Mouse (Mus musculus) liver, postnatal 0 days (tissue): ENCODE data around the gene Ddx6. TPM values are rescaled to one million over a fixed set of nuclear protein-coding genes. Genes with fewer than 3 reads are reported as not detected.

Experiments used
- ATAC-seq: fragments of 200-750 bp; cut with Nextera tagmentation; 2 replicates; pipeline ENCODE4 v1.8.0; 2017; ENCODE audit warnings: mild to moderate bottlenecking, moderate library complexity
- DNase-seq: peaks from one replicate; pipeline ENCODE4 v3.0.0-alpha.2; 2016
- H3K27ac ChIP-seq: fragments of 300-500 bp; sonication (generic); 2 replicates; pipeline ENCODE4 v1.5.1; 2014; ENCODE audit warnings: antibody characterized with exemption, moderate library complexity, mild to moderate bottlenecking, low read depth
- H3K27me3 ChIP-seq: fragments of 300-500 bp; sonication (generic); 2 replicates; pipeline ENCODE4 v1.6.1; 2014; ENCODE audit warnings: low read length, control low read depth, mixed read lengths; ENCODE audit not compliant: insufficient read depth
- H3K36me3 ChIP-seq: fragments of 300-500 bp; sonication (generic); replicated peaks from 2 replicates; pipeline ENCODE4 v1.6.1; 2014; ENCODE audit warnings: mild to moderate bottlenecking, control low read depth, low read length, moderate library complexity, mixed read lengths; ENCODE audit not compliant: insufficient read depth
- H3K4me1 ChIP-seq: fragments of 300-500 bp; sonication (generic); 2 replicates; pipeline ENCODE4 v1.6.1; 2014; ENCODE audit warnings: antibody characterized with exemption, mild to moderate bottlenecking, control low read depth; ENCODE audit not compliant: insufficient read depth
- H3K4me2 ChIP-seq: fragments of 300-500 bp; sonication (generic); 2 replicates; pipeline ENCODE4 v1.6.1; 2014; ENCODE audit warnings: low read depth, mild to moderate bottlenecking, low read length, moderate library complexity, mixed read lengths
- H3K4me3 ChIP-seq: fragments of 300-500 bp; sonication (generic); 2 replicates; pipeline ENCODE4 v1.5.1; 2014; ENCODE audit warnings: low read depth, low read length
- H3K9ac ChIP-seq: fragments of 300-500 bp; sonication (generic); replicated peaks from 2 replicates; pipeline ENCODE4 v1.6.1; 2014; ENCODE audit warnings: mild to moderate bottlenecking, moderate library complexity
- H3K9me3 ChIP-seq: fragments of 300-500 bp; sonication (generic); 2 replicates; pipeline ENCODE4 v1.6.1; 2016; ENCODE audit warnings: mild to moderate bottlenecking, control low read depth, low read length, mixed read lengths
- CTCF ChIP-seq: sonication (generic); IDR thresholded peaks from 2 replicates; pipeline ENCODE4 v1.5.1; 2016; ENCODE audit warnings: antibody characterized with exemption, low read depth
- EP300 ChIP-seq: IDR thresholded peaks from 2 replicates; pipeline ENCODE4 v1.6.1; 2016; ENCODE audit warnings: antibody characterized with exemption, low read depth, mild to moderate bottlenecking
- WGBS: fragments of 180-500 bp; shearing (Covaris S2); extraction: QIAGEN DNeasy Blood & Tissue Kit; methylation state at CpG from one replicate; pipeline ENCODE4 v1.1.7; 2014; ENCODE audit not compliant: insufficient replicate concordance; 5-methylcytosine and 5-hydroxymethylcytosine counted together
- polyA plus RNA-seq: library from polyadenylated mRNA; unstranded; fragments of >200 nt; fragmentation: Nextera tagmentation; extraction: Ambion mirVana; gene quantifications from 2 replicates; pipeline ENCODE4 v1.2.1, GENCODE M21; 2015

The Ddx6 gene
- polyA plus RNA-seq, 1 experiment from 2014 or later: 6.3 TPM

- Histone ChIP-seq H3K9me3 (no peaks in the 10 kb centered on the region), H3K4me3 (no peak overlapping the region), H3K9ac (no peak overlapping the region), H3K27ac (no peak overlapping the region), H3K27me3 (no peaks in the 10 kb centered on the region), H3K4me1 (no peaks in the 10 kb centered on the region), H3K36me3 (no peaks in the 10 kb centered on the region), H3K4me2 (no peak overlapping the region)
- no peak for ATAC-seq
- DNase-seq: no peak
- TF ChIP-seq CTCF: no peak
- no peak for TF ChIP-seq EP300
- WGBS: 80% methylated on average over 8 of the region's 8 CpGs
These were observed 78.4 kb downstream of the Ddx6 start for GRCm38 (mm10) chr9:44683046-44683445.

- no peak overlapping the region for H3K4me3 ChIP-seq
- peak; percentile 76 for DNase-seq
- 35% methylated on average over 14 of the region's 14 CpGs for WGBS
These were observed 80.9 kb downstream of the Ddx6 start for GRCm38 (mm10) chr9:44685346-44686330.

DNA sequence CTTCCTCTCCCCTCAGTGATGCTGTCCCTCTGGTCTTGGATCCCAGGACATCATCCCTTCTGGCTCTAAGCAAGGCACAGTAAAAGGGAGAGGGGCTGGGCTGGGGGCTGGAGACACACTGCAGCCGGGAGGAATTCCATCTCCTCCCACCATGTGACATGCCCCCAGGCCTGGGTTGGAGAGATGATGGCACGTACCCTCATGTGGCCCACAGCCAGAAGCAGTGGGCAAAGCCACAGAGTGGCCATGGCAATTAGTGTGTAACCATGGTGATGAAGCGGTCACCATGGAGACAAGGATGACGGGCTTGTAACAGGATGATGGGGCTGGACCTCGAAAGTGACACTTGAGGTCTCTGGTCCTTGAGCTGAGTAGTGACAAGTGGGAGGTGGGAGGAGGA, 81.9 kb downstream of the Ddx6 start:
- Histone ChIP-seq H3K27ac (0 out of 2 replicates have a peak overlapping the region, but pooled peaks have one; percentile 29), H3K4me3 (no peak overlapping the region), H3K4me2 (no peak overlapping the region), H3K9me3 (no peaks in the 10 kb centered on the region), H3K36me3 (no peaks in the 10 kb centered on the region), H3K27me3 (no peaks in the 10 kb centered on the region), H3K4me1 (peaks cover 6% of the 10 kb centered on the region; the same call in 1 of the 2 replicates), H3K9ac (no peak overlapping the region)
- no peak for TF ChIP-seq CTCF
- no peak for TF ChIP-seq EP300
- no peak for DNase-seq
- 83% methylated on average over 5 of the region's 5 CpGs for WGBS
- no peak for ATAC-seq

More at GRCm38 (mm10) chr9:44685346-44686330, 80.9 kb downstream of the Ddx6 start:
- TF ChIP-seq EP300: no peak
- peak; percentile 98 for TF ChIP-seq CTCF
- peak; percentile 44; the same call in 1 of the 2 replicates for ATAC-seq
- H3K9me3 ChIP-seq: no peaks in the 10 kb centered on the region
- H3K27me3 ChIP-seq: no peaks in the 10 kb centered on the region
- no peak overlapping the region for H3K4me2 ChIP-seq
- H3K36me3 ChIP-seq: no peaks in the 10 kb centered on the region
- no peaks in the 10 kb centered on the region for H3K4me1 ChIP-seq
- peak overlapping the region; percentile 18; the same call in 1 of the 2 replicates for H3K27ac ChIP-seq
- H3K9ac ChIP-seq: no peak overlapping the region

- DNase-seq: no peak
- no peak for ATAC-seq
- peaks cover 12% of the 10 kb centered on the region; the same call in 1 of the 2 replicates for H3K4me1 ChIP-seq
- H3K9me3 ChIP-seq: no peaks in the 10 kb centered on the region
- H3K36me3 ChIP-seq: no peaks in the 10 kb centered on the region
- no peak for TF ChIP-seq EP300
- TF ChIP-seq CTCF: no peak
- WGBS: 79% methylated on average over 9 of the region's 9 CpGs
- no peak overlapping the region for H3K27ac ChIP-seq
- H3K27me3 ChIP-seq: no peaks in the 10 kb centered on the region
- no peak overlapping the region for H3K4me3 ChIP-seq
- H3K4me2 ChIP-seq: no peak overlapping the region
- H3K9ac ChIP-seq: no peak overlapping the region
These were observed 83.3 kb downstream of the Ddx6 start for GRCm38 (mm10) chr9:44688013-44688412.

Other genes starting within 250 kb of the Ddx6 start
- 12.1 and 13.3 TPM in 2 replicates for gene Vps11, start 243.2 kb upstream of the Ddx6 start, polyA plus RNA-seq
- 5.2 and 6.6 TPM in 2 replicates for gene Hyou1, start 225.4 kb upstream of the Ddx6 start, polyA plus RNA-seq
- gene Slc37a4, start 208.0 kb upstream of the Ddx6 start, polyA plus RNA-seq: 178 and 188 TPM in 2 replicates
- gene Rps25, start 197.8 kb upstream of the Ddx6 start, polyA plus RNA-seq: 1,409 and 1,489 TPM in 2 replicates
- gene Trappc4, start 197.3 kb upstream of the Ddx6 start, polyA plus RNA-seq: 48.0 and 50.4 TPM in 2 replicates
- gene Ccdc84, start 186.3 kb upstream of the Ddx6 start, polyA plus RNA-seq: 11.8 and 12.5 TPM in 2 replicates
- not detected in 2 replicates for gene Foxr1, start 163.8 kb upstream of the Ddx6 start, polyA plus RNA-seq
- gene Upk2, start 149.9 kb upstream of the Ddx6 start, polyA plus RNA-seq: not detected in 2 replicates
- 2.0 and 2.2 TPM in 2 replicates for gene Bcl9l, start 122.1 kb upstream of the Ddx6 start, polyA plus RNA-seq
- gene Cxcr5, start 43.0 kb upstream of the Ddx6 start, polyA plus RNA-seq: 0.32 and 0.55 TPM in 2 replicates
- 0.94 and 1.4 TPM in 2 replicates for gene Treh, start 68.3 kb downstream of the Ddx6 start, polyA plus RNA-seq
- 1.5 and 2.2 TPM in 2 replicates for gene Phldb1, start 130.3 kb downstream of the Ddx6 start, polyA plus RNA-seq
- gene Arcn1, start 163.0 kb downstream of the Ddx6 start, polyA plus RNA-seq: 53.5 and 58.4 TPM in 2 replicates
- gene Ift46, start 163.0 kb downstream of the Ddx6 start, polyA plus RNA-seq: 23.6 and 24.5 TPM in 2 replicates
- 5.6 and 6.0 TPM in 2 replicates for gene Tmem25, start 194.4 kb downstream of the Ddx6 start, polyA plus RNA-seq
- gene Ttc36, start 198.2 kb downstream of the Ddx6 start, polyA plus RNA-seq: 588 and 688 TPM in 2 replicates